Mouse (Mus musculus) embryo, embryonic 10 days (tissue): ENCODE results near the gene Vps16.

ENCODE experiments used
- DNase-seq: peaks from one replicate; pipeline ENCODE4 v3.0.0-alpha.2; 2015; ENCODE audit warnings: low spot score

Gene Vps16

GRCm38 (mm10) chr2:130461287-130462071 is 37.3 kb downstream of the Vps16 start:
- no peak for DNase-seq

GRCm38 (mm10) chr2:130466438-130466837 is 42.3 kb downstream of the Vps16 start:
- DNase-seq: no peak

- DNase-seq: peak; percentile 69
Measured at GRCm38 (mm10) chr2:130469366-130469765, 45.2 kb downstream of the Vps16 start.

GRCm38 (mm10) chr2:130469935-130470334 is 45.8 kb downstream of the Vps16 start:
- DNase-seq: no peak

- DNase-seq: no peak
Measured at GRCm38 (mm10) chr2:130472908-130473510, 48.9 kb downstream of the Vps16 start.

- DNase-seq: no peak
Measured at GRCm38 (mm10) chr2:130475764-130476163, 51.6 kb downstream of the Vps16 start.

- DNase-seq: no peak
Measured at GRCm38 (mm10) chr2:130476666-130477297, 52.6 kb downstream of the Vps16 start.

- DNase-seq: no peak
Measured at GRCm38 (mm10) chr2:130482177-130482576, 58.0 kb downstream of the Vps16 start.

GRCm38 (mm10) chr2:130482700-130483099 is 58.6 kb downstream of the Vps16 start:
- no peak for DNase-seq

GRCm38 (mm10) chr2:130484206-130484605 is 60.1 kb downstream of the Vps16 start:
- no peak for DNase-seq

GRCm38 (mm10) chr2:130488002-130488401 is 63.9 kb downstream of the Vps16 start:
- no peak for DNase-seq

- DNase-seq: no peak
Measured at GRCm38 (mm10) chr2:130488600-130488999, 64.5 kb downstream of the Vps16 start.

- peak; percentile 12 for DNase-seq
Measured at GRCm38 (mm10) chr2:130491162-130491561, 67.0 kb downstream of the Vps16 start.

- DNase-seq: peak; percentile 61
Measured at GRCm38 (mm10) chr2:130491587-130491986, 67.4 kb downstream of the Vps16 start.
